Comparison of ENCODE assay signal across 15 mouse cellular contexts in genomic region chr11:49734771-49735170, GRCm38 (mm10). TPM values are rescaled to one million over a fixed set of nuclear protein-coding genes. Genes with fewer than 3 reads are reported as not detected.
DNase-seq lines count a peak whose midpoint lies in the region; ATAC-seq and TF ChIP-seq lines count a peak whose summit lies in the region.
"Had no signal": no experiment of that assay in that cellular context is flagged by ENCODE, and none has a peak within 500 bp of the region (broad histone marks: within the 10 kb centered on the region; RNA-seq: fewer than 3 reads in every experiment).

No protein-coding gene starts in this region.

- WGBS in heart, embryonic 10.5 days, result 73% methylated on average over 11 of the region's 11 CpGs
- WGBS in lung, postnatal 0 days, result 51% methylated on average over 11 of the region's 11 CpGs
- 84% methylated on average over 11 of the region's 11 CpGs for whole genome bisulfite sequencing in cerebellum, adult 2 months

- H3K27me3 ChIP-seq in heart, embryonic 10.5 days (ENCODE audit: insufficient read depth, poor library complexity, severe bottlenecking), result no peaks in the 10 kb centered on the region
- H3K27me3 ChIP-seq in lung, postnatal 0 days (replicated peaks; ENCODE audit: insufficient read depth, low read length), result no peaks in the 10 kb centered on the region
- no peaks in the 10 kb centered on the region for H3K27me3 ChIP-seq in cerebellum, adult 2 months (ENCODE audit: control insufficient read depth, insufficient read depth, low read length)
- H3K27me3 ChIP-seq: hindbrain, embryonic 15.5 days; midbrain, embryonic 15.5 days had no signal

- no peak overlapping the region for H3K4me2 ChIP-seq in lung, postnatal 0 days (replicated peaks; ENCODE audit: low read depth, low read length)
- H3K4me2 ChIP-seq: hindbrain, embryonic 15.5 days; midbrain, embryonic 15.5 days had no signal

- TF ChIP-seq CTCF in lung, postnatal 0 days (IDR thresholded peaks at IDR 0.05), result no peak
- TF ChIP-seq CTCF in cerebellum, adult 2 months (IDR thresholded peaks at IDR 0.05; ENCODE audit: borderline replicate concordance, insufficient read depth, low read depth, low read length), result no peak

- H3K27ac ChIP-seq in heart, embryonic 10.5 days, result no peak overlapping the region
- H3K27ac ChIP-seq in lung, postnatal 0 days (ENCODE audit: low read length), result no peak overlapping the region
- H3K27ac ChIP-seq in cerebellum, adult 2 months (ENCODE audit: insufficient read depth, low read length), result no peak overlapping the region
- H3K27ac ChIP-seq: embryonic facial prominence, embryonic 10.5 days; hindbrain, embryonic 15.5 days; kidney, postnatal 0 days; midbrain, embryonic 15.5 days had no signal

- no peak for TF ChIP-seq EP300 in lung, postnatal 0 days (IDR thresholded peaks at IDR 0.05)

- no peaks in the 10 kb centered on the region for H3K36me3 ChIP-seq in heart, embryonic 10.5 days
- H3K36me3 ChIP-seq in lung, postnatal 0 days (ENCODE audit: insufficient read depth, low read length), result no peaks in the 10 kb centered on the region
- H3K36me3 ChIP-seq: embryonic facial prominence, embryonic 10.5 days; hindbrain, embryonic 15.5 days; midbrain, embryonic 15.5 days had no signal

- no peak overlapping the region for H3K4me3 ChIP-seq in heart, embryonic 10.5 days
- H3K4me3 ChIP-seq in lung, postnatal 0 days (ENCODE audit: low read depth, low read length), result no peak overlapping the region
- H3K4me3 ChIP-seq in cerebellum, adult 2 months (replicated peaks; ENCODE audit: insufficient read depth, low read depth, low read length), result no peak overlapping the region
- H3K4me3 ChIP-seq: embryonic facial prominence, embryonic 10.5 days; hindbrain, embryonic 15.5 days; midbrain, embryonic 15.5 days had no signal

- peaks cover 18% of the 10 kb centered on the region for H3K4me1 ChIP-seq in heart, embryonic 10.5 days
- no peaks in the 10 kb centered on the region for H3K4me1 ChIP-seq in lung, postnatal 0 days (ENCODE audit: insufficient read depth, low read depth, low read length)
- H3K4me1 ChIP-seq in cerebellum, adult 2 months (ENCODE audit: control insufficient read depth, insufficient read depth, low read length), result no peaks in the 10 kb centered on the region

- no peak for TF ChIP-seq POLR2A in cerebellum, adult 2 months (IDR thresholded peaks at IDR 0.05; ENCODE audit: borderline replicate concordance, insufficient read depth, low read length)

- H3K9me3 ChIP-seq in heart, embryonic 10.5 days, result no peaks in the 10 kb centered on the region
- no peaks in the 10 kb centered on the region for H3K9me3 ChIP-seq in lung, postnatal 0 days (ENCODE audit: low read length)
- H3K9me3 ChIP-seq: embryonic facial prominence, embryonic 10.5 days; hindbrain, embryonic 15.5 days; midbrain, embryonic 15.5 days had no signal

- DNase-seq in heart, adult 9 months (ENCODE audit: low spot score in 2 of 2), result peak; percentile 28 to 57
- DNase-seq in heart, embryonic 10.5 days (ENCODE audit: low spot score), result no peak
- peak; percentile 11 for DNase-seq in adrenal gland, postnatal 25 days
- DNase-seq in kidney, adult 9 months, result peak; percentile 54
- peak; percentile 68 for DNase-seq in lung, postnatal 0 days (ENCODE audit: low spot score)
- no peak for DNase-seq in cerebellum, adult 2 months
- no peak for DNase-seq in frontal cortex, postnatal 36 days (ENCODE audit: low spot score in 2 of 2)
- DNase-seq: cerebellum, adult 9-10 months; gastrocnemius, postnatal 25 days; layer of hippocampus, postnatal 36 days; thymus, postnatal 14 days had no signal

- no peak overlapping the region for H3K9ac ChIP-seq in lung, postnatal 0 days (replicated peaks; ENCODE audit: low read depth)
- H3K9ac ChIP-seq: hindbrain, embryonic 15.5 days; midbrain, embryonic 15.5 days had no signal

- peak; percentile 76 for ATAC-seq in lung, postnatal 0 days
- ATAC-seq: midbrain, embryonic 15.5 days had no signal

RNA-seq across cellular contexts. Expression of gene Cnot6, which starts 22.2 kb away (rescaled TPM):
- 47.0 and 56.0 TPM in 2 replicates for polyA plus RNA-seq in heart, embryonic 10.5 days (2016; fragmentation: Nextera tagmentation; extraction: Ambion mirVana)
- 53.0 and 58.6 TPM in 2 replicates for total RNA-seq in adrenal gland, postnatal 25 days (2021)
- polyA plus RNA-seq in lung, postnatal 0 days (2015; fragmentation: Nextera tagmentation; extraction: Ambion mirVana), result 36.0 and 40.6 TPM in 2 replicates
- 26.3 and 29.1 TPM in 2 replicates for polyA plus RNA-seq in cerebellum, adult 2 months (2012; rRNA removed)

RNA-seq across cellular contexts. Expression of gene Gfpt2, which starts 59.2 kb away (rescaled TPM):
- polyA plus RNA-seq in heart, embryonic 10.5 days (2016; fragmentation: Nextera tagmentation; extraction: Ambion mirVana), result 21.3 and 24.5 TPM in 2 replicates
- 2.8 and 2.9 TPM in 2 replicates for total RNA-seq in adrenal gland, postnatal 25 days (2021)
- polyA plus RNA-seq in lung, postnatal 0 days (2015; fragmentation: Nextera tagmentation; extraction: Ambion mirVana), result 3.9 and 4.5 TPM in 2 replicates
- 2.8 and 3.1 TPM in 2 replicates for polyA plus RNA-seq in cerebellum, adult 2 months (2012; rRNA removed)

Comparison
In these comparisons a context has a peak if more than half of its experiments do, and no peak if none do; other contexts are left out.
1. DNase-seq: peak in heart, adult 9 months (2 of 2), adrenal gland, postnatal 25 days (single experiment), kidney, adult 9 months (single experiment) and lung, postnatal 0 days (single experiment); none in heart, embryonic 10.5 days (single experiment), cerebellum, adult 2 months (0 of 2) and frontal cortex, postnatal 36 days (0 of 2).